Mouse (Mus musculus): ENCODE measurements at regions not wholly inside any gene's neighbourhood (a gene's known extent, or its start where the extent isn't known, plus 50 kb on each side); places are given as distances from the start of the nearest gene placed in this dataset.
A peak's percentile ranks its signal among the peaks of the same experiment; 100 is the strongest.

GRCm38 (mm10) chr9:66646226-66646625 lies 53.3 kb upstream of the Usp3 start:
- DNase-seq: peak; percentile 95

- DNase-seq: no peak
Observed at GRCm38 (mm10) chr9:66651306-66651705, 58.4 kb upstream of the Usp3 start.

GRCm38 (mm10) chr9:66657116-66657758 lies 56.2 kb upstream of the Car12 start:
- DNase-seq: no peak

GRCm38 (mm10) chr9:66658707-66659242 lies 54.7 kb upstream of the Car12 start:
- no peak for DNase-seq

GRCm38 (mm10) chr9:66659781-66660445 lies 53.6 kb upstream of the Car12 start:
- DNase-seq: peak; percentile 24

GRCm38 (mm10) chr9:66661596-66661995 lies 51.9 kb upstream of the Car12 start:
- DNase-seq: no peak

GRCm38 (mm10) chr9:66662443-66662842 lies 51.0 kb upstream of the Car12 start:
- DNase-seq: no peak
